Mouse (Mus musculus) spleen, adult 2 months (tissue): Measurements from ENCODE around the gene Gapt.

Experiments
- CTCF ChIP-seq: fragments of 200-500 bp; IDR thresholded peaks from 2 replicates; pipeline ENCODE4 v1.5.1; 2011; ENCODE audit warnings: mild to moderate bottlenecking, inconsistent platforms; ENCODE audit not compliant: insufficient read depth, insufficient read length, insufficient replicate concordance; ENCODE audit errors: extremely low read depth
- POLR2A ChIP-seq: fragments of 200-500 bp; IDR thresholded peaks from 2 replicates; pipeline ENCODE4 v1.6.1; 2011; ENCODE audit warnings: low read depth, low read length, inconsistent platforms

- TF ChIP-seq CTCF: no peak
- TF ChIP-seq POLR2A: no peak
Measured at GRCm38 (mm10) chr13:110356941-110357340, at the start of gene Gapt.
